In genomic region chr2:76599214-76599613, GRCm38 (mm10) we compare ENCODE assay signal across 14 mouse cellular contexts. TPM values are rescaled to one million over a fixed set of nuclear protein-coding genes. Genes with fewer than 3 reads are reported as not detected.
DNase-seq lines count a peak whose midpoint lies in the region; ATAC-seq and TF ChIP-seq lines count a peak whose summit lies in the region.
"Had no signal": no experiment of that assay in that cellular context is flagged by ENCODE, and none has a peak within 500 bp of the region (broad histone marks: within the 10 kb centered on the region; RNA-seq: fewer than 3 reads in every experiment).

No protein-coding gene starts in this region.

- peak; percentile 24 for TF ChIP-seq CTCF in hindbrain, postnatal 0 days (IDR thresholded peaks at IDR 0.05; ENCODE audit: low read depth)

- no peak overlapping the region for H3K4me3 ChIP-seq in hindbrain, postnatal 0 days (ENCODE audit: low read length)
- H3K4me3 ChIP-seq in hindbrain, embryonic 14.5 days (replicated peaks; ENCODE audit: low read length) = no peak overlapping the region
- H3K4me3 ChIP-seq: embryonic facial prominence, embryonic 13.5 days; liver, embryonic 15.5 days; myocyte had no signal

- no peak overlapping the region for H3K4me2 ChIP-seq in hindbrain, postnatal 0 days (ENCODE audit: low read depth, low read length)
- H3K4me2 ChIP-seq in hindbrain, embryonic 14.5 days (replicated peaks) = no peak overlapping the region
- H3K4me2 ChIP-seq: embryonic facial prominence, embryonic 13.5 days; liver, embryonic 15.5 days had no signal

- 68% methylated on average over 5 of the region's 5 CpGs for WGBS in hindbrain, postnatal 0 days
- WGBS in hindbrain, embryonic 14.5 days = 67% methylated on average over 5 of the region's 5 CpGs

- H3K36me3 ChIP-seq in hindbrain, postnatal 0 days (ENCODE audit: insufficient read depth, low read length) = peaks cover 11% of the 10 kb centered on the region
- H3K36me3 ChIP-seq in hindbrain, embryonic 14.5 days (replicated peaks; ENCODE audit: control insufficient read depth, insufficient read depth) = peaks cover 12% of the 10 kb centered on the region
- H3K36me3 ChIP-seq: G1E; liver, embryonic 15.5 days had no signal

- H3K27ac ChIP-seq in hindbrain, postnatal 0 days = no peak overlapping the region
- no peak overlapping the region for H3K27ac ChIP-seq in hindbrain, embryonic 14.5 days
- H3K27ac ChIP-seq: embryonic facial prominence, embryonic 13.5 days; liver, embryonic 15.5 days had no signal

- no peaks in the 10 kb centered on the region for H3K9me3 ChIP-seq in hindbrain, postnatal 0 days (ENCODE audit: low read length)
- H3K9me3 ChIP-seq in hindbrain, embryonic 14.5 days (ENCODE audit: control insufficient read depth, low read length) = no peaks in the 10 kb centered on the region
- H3K9me3 ChIP-seq: embryonic facial prominence, embryonic 13.5 days; G1E; liver, embryonic 15.5 days had no signal

- no peaks in the 10 kb centered on the region for H3K4me1 ChIP-seq in hindbrain, postnatal 0 days (ENCODE audit: insufficient read depth, low read length)
- no peaks in the 10 kb centered on the region for H3K4me1 ChIP-seq in hindbrain, embryonic 14.5 days (replicated peaks; ENCODE audit: control insufficient read depth, insufficient read depth, low read length)
- H3K4me1 ChIP-seq: liver, embryonic 15.5 days had no signal

- H3K9ac ChIP-seq in hindbrain, postnatal 0 days (replicated peaks; ENCODE audit: low read length) = no peak overlapping the region
- H3K9ac ChIP-seq in hindbrain, embryonic 14.5 days = no peak overlapping the region
- H3K9ac ChIP-seq: embryonic facial prominence, embryonic 13.5 days; liver, embryonic 15.5 days had no signal

- no peak for ATAC-seq in hindbrain, postnatal 0 days
- no peak for ATAC-seq in hindbrain, embryonic 14.5 days (ENCODE audit: low FRiP score)
- no peak for ATAC-seq in erythroid progenitor cell, adult 5-6 weeks (replicated peaks; ENCODE audit: low FRiP score, poor library complexity, severe bottlenecking)

- no peak for DNase-seq in hindbrain, postnatal 0 days (ENCODE audit: low spot score)
- no peak for DNase-seq in hindbrain, embryonic 14.5 days (ENCODE audit: low spot score)
- peak; percentile 16 for DNase-seq in retina, postnatal 1 day
- no peak for DNase-seq in retina, embryonic 14.5 days (ENCODE audit: low spot score)
- DNase-seq in brain, adult 2 months (ENCODE audit: low read depth, low spot score) = peak; percentile 26
- DNase-seq in mesoderm, embryonic 11.5 days (ENCODE audit: low read depth, low spot score) = peak; percentile 2
- no peak for DNase-seq in thymus, postnatal 14 days

- no peaks in the 10 kb centered on the region for H3K27me3 ChIP-seq in hindbrain, postnatal 0 days (ENCODE audit: insufficient read depth, low read length)
- no peaks in the 10 kb centered on the region for H3K27me3 ChIP-seq in hindbrain, embryonic 14.5 days (ENCODE audit: control insufficient read depth, insufficient read depth, low read length)
- H3K27me3 ChIP-seq: embryonic facial prominence, embryonic 13.5 days; liver, embryonic 15.5 days had no signal

RNA-seq across cellular contexts. Expression of gene Prkra, which starts 48.6 kb away (rescaled TPM):
- 80.1 and 82.9 TPM in 2 replicates for total RNA-seq in hindbrain, postnatal 0 days (2014; rRNA removed)
- polyA plus RNA-seq in hindbrain, postnatal 0 days (2015; fragmentation: Nextera tagmentation; extraction: Ambion mirVana) = 104 and 105 TPM in 2 replicates
- 112 and 119 TPM in 2 replicates for polyA plus RNA-seq in hindbrain, embryonic 14.5 days (2014; fragmentation: Nextera tagmentation; extraction: Ambion mirVana)
- total RNA-seq in erythroid progenitor cell, adult 5-6 weeks (2015; ENCODE audit: low replicate concordance) = 2.2 and 6.3 TPM in 2 replicates
- 1.7 TPM in 2 replicates for total RNA-seq in erythroid progenitor cell, adult 5-6 weeks (2017; ENCODE audit: low replicate concordance)

RNA-seq across cellular contexts. Expression of gene Pjvk, which starts 49.1 kb away (rescaled TPM):
- 0.18 and 0.37 TPM in 2 replicates for total RNA-seq in hindbrain, postnatal 0 days (2014; rRNA removed)
- polyA plus RNA-seq in hindbrain, postnatal 0 days (2015; fragmentation: Nextera tagmentation; extraction: Ambion mirVana) = 0.63 and 1.5 TPM in 2 replicates
- polyA plus RNA-seq in hindbrain, embryonic 14.5 days (2014; fragmentation: Nextera tagmentation; extraction: Ambion mirVana) = 0.68 TPM in 2 replicates
- total RNA-seq in erythroid progenitor cell, adult 5-6 weeks (2015; ENCODE audit: low replicate concordance) = not detected in 2 replicates
- not detected in 2 replicates for total RNA-seq in erythroid progenitor cell, adult 5-6 weeks (2017; ENCODE audit: low replicate concordance)
- total RNA-seq: gastrocnemius, adult 18-20 months; hematopoietic stem cell, adult 5-6 weeks had no signal
- polyA plus RNA-seq: G1E; liver, embryonic 15.5 days had no signal

Comparison
In these comparisons a context has a peak if more than half of its experiments do, and no peak if none do; other contexts are left out.
1. DNase-seq: peak in retina, postnatal 1 day (single experiment), brain, adult 2 months (single experiment) and mesoderm, embryonic 11.5 days (single experiment); none in hindbrain, postnatal 0 days (single experiment), hindbrain, embryonic 14.5 days (single experiment), retina, embryonic 14.5 days (single experiment) and thymus, postnatal 14 days (single experiment).
2. RNA of gene Prkra, which starts 48.6 kb away (total RNA-seq): 80.1 to 82.9 TPM in hindbrain, postnatal 0 days; 1.7 to 6.3 TPM in erythroid progenitor cell, adult 5-6 weeks; every median in the first group is over 10 times any median in the second.